Comparison of ENCODE assay signal across 16 mouse cellular contexts in the genomic region with DNA sequence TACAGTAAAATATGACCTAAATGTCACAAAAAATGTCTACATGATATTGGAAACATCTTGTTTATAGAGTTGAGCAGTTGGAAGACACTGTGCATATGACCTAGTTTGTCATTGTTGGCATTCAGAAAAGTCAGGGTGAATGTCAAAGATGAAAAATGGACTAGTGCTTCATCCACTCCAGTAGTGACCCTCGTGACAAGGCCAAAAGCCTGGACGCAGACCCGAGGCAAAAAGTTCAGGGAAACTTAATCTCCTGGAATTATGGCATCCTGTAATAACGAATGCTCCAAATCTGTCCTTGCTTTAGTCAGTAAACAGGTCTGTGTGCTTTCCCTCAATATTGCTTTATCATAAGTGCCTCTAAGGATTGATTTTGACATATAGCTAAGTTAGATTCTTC. TPM values are rescaled to one million over a fixed set of nuclear protein-coding genes. Genes with fewer than 3 reads are reported as not detected.
"Had no signal": no experiment of that assay in that cellular context is flagged by ENCODE, and none has a peak within 500 bp of the region (broad histone marks: within the 10 kb centered on the region; RNA-seq: fewer than 3 reads in every experiment).

No protein-coding gene starts in this region.

- DNase-seq: gastrocnemius, adult 2 months; gastrocnemius, postnatal 10 days; gastrocnemius, postnatal 25 days; heart, adult 18-20 months; heart, postnatal 10 days; heart, postnatal 36 days; kidney, adult 11 months; kidney, adult 2 months; kidney, adult 9 months; kidney, postnatal 14 days; kidney, postnatal 36 days; layer of hippocampus, adult 9-11 months; layer of hippocampus, postnatal 36 days; left cerebral cortex, postnatal 4 days had no signal

RNA-seq across cellular contexts. Expression of gene Nalcn, which starts 51.6 kb away (rescaled TPM):
- total RNA-seq: granulocyte monocyte progenitor cell, adult 5-6 weeks; hematopoietic stem cell, adult 5-6 weeks had no signal
